Mouse (Mus musculus) kidney, adult 18-20 months (tissue): ENCODE measurements at regions not wholly inside any gene's neighbourhood (a gene's known extent, or its start where the extent isn't known, plus 50 kb on each side); places are given as distances from the start of the nearest gene placed in this dataset.

Source experiments
- DNase-seq: peaks from one replicate; pipeline ENCODE4 v3.0.0; 2021

DNA sequence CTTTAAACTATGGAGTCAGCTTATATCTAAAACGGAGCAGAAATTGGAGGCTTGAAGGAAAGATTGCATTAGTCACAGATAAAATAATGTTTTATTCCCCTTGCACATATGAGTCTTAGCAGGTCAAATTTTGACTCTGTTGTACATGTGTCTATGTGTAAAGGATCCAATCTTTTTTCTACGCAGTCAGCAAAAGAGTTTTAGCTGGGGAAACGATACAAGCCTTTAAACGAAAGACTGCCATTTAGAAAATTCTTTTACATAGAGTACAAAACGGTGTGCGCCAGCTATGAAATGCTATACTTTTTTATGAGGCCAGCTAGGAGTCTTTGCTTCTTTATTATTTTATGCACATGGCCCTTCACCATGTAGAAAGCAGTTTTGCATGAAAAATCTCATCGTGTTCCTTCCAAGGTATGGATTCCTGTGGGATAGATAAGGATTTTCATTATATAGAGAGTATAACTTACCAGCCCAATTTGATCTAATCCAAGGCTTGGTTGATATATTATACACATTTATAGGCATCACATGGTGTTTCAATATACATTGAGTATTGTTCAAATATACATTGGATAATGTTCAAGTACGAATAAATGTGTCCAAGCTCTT, 116.0 kb upstream of the Thumpd2 start:
- no peak for DNase-seq

DNA sequence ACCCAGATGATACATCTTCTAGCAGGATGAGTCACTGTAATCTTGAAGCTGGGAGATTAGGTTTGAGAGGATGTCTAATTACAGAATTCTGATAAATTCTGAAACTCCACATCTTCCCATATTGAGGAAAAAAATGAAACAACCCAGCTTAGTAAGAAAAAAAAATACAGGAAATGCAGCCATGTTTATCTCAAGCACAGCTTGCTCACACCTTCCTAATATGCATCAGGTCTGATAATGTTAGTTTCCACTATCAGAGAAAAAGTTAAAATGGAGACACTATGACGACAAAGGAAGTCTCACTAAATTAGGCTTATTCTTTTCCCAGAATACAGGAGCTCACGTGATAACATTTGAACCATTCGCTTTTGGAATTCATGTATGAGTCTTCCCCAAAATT, 111.4 kb upstream of the Thumpd2 start:
- no peak for DNase-seq

DNA sequence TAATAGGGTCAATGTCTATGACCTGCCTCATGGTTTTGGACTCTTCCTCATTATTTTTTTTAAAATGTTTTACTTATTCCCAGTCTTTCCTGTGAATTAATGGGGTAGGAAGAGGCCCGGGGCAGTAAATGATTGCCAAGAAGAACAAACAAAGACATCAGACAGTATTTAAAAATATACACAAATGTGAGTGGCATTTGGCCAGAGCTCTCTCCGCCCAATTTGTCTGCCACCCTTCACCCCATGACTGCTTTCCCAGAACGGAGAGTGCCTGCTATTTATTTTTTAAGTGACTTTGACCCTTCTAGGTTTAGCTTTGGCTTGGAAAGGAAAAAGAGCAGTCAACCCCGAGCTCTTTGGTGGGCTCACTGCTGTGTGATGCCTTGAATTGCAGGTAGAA, 111.0 kb upstream of the Thumpd2 start:
- DNase-seq, result no peak

DNA sequence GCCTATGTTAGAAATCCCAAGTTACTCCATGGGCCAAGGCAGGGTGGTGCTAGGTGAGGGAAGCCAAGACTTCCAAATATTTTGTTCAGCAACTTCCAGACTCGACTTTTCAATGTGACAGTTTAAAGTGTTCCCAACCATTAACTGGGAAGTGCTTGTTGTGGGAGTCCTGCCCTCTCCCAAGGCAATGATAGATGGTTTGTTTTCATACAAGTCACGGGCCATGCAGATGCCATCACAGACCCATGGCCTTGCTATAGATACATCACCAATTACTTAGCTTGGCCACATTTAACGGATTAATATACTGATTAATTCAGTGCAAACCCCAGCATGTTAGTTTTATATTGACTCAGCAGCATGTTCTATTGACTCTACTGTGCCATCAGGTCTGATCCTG, 108.1 kb upstream of the Thumpd2 start:
- DNase-seq, result no peak

DNA sequence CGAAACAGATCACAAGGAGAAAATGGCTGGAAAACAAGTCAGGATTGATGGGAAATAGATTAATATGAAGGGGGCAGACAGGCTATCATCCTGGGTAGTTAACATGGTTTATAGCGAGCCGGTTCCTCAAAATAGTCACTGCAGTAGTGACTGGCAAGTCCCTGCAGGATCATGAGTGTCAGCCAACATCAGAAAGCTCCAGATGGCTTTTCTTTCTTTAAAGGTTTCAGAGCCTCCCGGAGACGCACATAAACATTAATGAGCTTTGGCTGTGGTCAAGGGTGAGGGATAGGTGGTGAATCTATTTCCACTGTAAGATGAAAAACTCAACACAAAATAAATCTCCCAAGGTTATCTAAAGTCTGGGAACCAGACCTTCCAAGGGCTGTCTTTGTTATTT, 104.2 kb upstream of the Thumpd2 start:
- no peak for DNase-seq

DNA sequence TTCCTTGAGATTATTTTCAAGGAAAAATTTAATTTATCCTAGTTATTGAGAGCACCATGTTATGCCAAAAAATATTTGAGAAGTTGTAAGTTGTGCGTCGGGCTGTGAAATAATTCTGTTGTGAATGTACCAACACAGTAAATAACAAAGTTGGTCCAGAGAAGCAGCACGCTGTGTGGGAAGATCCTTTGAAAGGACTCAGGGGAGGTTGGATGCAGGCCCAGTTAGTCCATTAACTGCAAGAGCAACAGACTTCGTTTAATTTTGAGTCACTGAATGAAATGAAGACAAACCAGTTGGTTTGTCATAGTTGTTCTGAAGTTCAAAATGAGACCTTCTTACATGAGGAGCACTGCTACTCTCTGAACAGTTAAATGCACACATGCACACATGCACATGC, 85.8 kb upstream of the Thumpd2 start:
- DNase-seq, result no peak

DNA sequence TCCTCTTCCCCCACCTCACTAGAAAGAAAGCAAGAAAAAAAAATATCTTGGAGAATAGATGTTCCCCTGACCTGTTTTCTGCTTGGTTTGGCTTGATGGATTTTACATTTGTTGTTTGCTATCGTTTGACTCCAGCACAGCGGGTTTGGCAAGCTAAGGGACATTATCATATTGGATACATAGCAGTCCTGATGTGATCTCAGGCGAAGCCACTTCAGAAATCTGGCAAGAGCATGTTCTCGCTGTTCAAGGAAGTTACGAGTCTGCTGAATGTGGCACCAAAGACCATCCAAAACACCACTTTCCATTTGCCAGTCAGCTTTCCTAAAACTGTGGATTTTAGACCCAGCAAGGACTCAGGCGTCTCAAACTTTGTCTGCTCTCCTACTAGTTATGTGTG, 69.8 kb upstream of the Thumpd2 start:
- no peak for DNase-seq

DNA sequence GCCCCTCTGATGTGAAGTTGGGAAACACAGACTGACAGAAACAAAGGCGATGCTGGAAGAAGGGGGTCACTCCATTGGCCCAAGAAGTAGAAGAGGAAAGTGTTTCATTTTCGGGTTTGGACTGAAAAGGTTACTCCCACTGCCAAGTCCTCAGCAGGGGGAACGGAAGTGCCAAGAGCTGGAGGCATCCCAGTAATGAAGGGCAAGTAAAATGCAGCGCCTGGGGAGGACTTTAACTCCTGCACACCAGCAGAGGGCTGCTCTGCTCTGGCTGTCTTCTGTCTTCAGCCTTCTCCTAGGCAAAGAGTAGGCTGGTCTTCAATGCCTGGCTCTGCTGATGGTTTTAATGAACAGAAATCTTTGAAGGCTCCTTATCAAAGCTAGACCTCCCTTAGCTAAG, 68.3 kb upstream of the Thumpd2 start:
- no peak for DNase-seq
